Mouse (Mus musculus): ENCODE data around the gene Agbl2. TPM values are rescaled to one million over a fixed set of nuclear protein-coding genes. Genes with fewer than 3 reads are reported as not detected.

The Agbl2 gene
- polyA plus RNA-seq (2015; fragmentation: Nextera tagmentation; extraction: Ambion mirVana): 0.65 and 0.80 TPM in 2 replicates

- peaks cover 36% of the 10 kb centered on the region for H3K36me3 ChIP-seq
- H3K27me3 ChIP-seq: peaks cover 10% of the 10 kb centered on the region; the same call in 1 of the 2 replicates
- WGBS: 5% methylated on average over 11 of the region's 11 CpGs
- peak within 1 kb of the TSS; percentile 36 for H3K4me3 ChIP-seq
- H3K4me1 ChIP-seq (replicated peaks): peaks cover 13% of the 10 kb centered on the region
- no peaks in the 10 kb centered on the region for H3K9me3 ChIP-seq
- no peak within 1 kb of the TSS for H3K27ac ChIP-seq (replicated peaks)
- H3K4me2 ChIP-seq: peak within 1 kb of the TSS; percentile 66
- ATAC-seq (ENCODE audit: low FRiP score, low read depth): 0 out of 2 replicates have a peak, but pooled peaks have one; percentile 44
- H3K9ac ChIP-seq: peak within 1 kb of the TSS; percentile 33; the same call in 1 of the 2 replicates
These were observed at the start of gene Agbl2 for GRCm38 (mm10) chr2:90782458-90782857. Gene Agbl2 (plus strand): TSS chr2:90782727.

DNA sequence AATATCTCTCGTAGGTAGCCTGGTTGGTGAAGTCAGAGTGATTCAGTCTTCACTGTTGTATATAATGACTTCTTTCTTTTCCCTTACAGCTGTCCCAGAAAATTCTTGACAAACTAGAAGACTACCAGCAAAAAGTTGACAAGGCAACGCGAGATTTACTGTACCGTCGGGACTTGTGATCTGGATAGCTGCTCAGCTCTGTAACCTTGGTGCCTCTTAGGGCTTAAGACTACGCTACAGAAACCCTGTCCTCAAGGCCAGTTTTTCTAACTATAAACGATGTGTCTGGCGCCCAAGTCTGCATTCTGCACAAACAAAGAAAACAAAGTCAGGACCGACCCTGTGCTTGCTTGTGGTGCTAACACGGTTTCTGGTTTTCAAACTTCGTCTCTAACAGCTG is 47.2 kb upstream of the Agbl2 start:
- Histone ChIP-seq H3K4me3 (no peak overlapping the region), H3K4me2 (no peak overlapping the region), H3K9me3 (no peaks in the 10 kb centered on the region), H3K27ac (replicated peaks) (no peak overlapping the region), H3K9ac (no peak overlapping the region), H3K4me1 (replicated peaks) (no peaks in the 10 kb centered on the region), H3K36me3 (peaks cover 61% of the 10 kb centered on the region), H3K27me3 (no peaks in the 10 kb centered on the region)
- no peak for ATAC-seq (ENCODE audit: low FRiP score, low read depth)
- WGBS: 95% methylated on average over 11 of the region's 11 CpGs

DNA sequence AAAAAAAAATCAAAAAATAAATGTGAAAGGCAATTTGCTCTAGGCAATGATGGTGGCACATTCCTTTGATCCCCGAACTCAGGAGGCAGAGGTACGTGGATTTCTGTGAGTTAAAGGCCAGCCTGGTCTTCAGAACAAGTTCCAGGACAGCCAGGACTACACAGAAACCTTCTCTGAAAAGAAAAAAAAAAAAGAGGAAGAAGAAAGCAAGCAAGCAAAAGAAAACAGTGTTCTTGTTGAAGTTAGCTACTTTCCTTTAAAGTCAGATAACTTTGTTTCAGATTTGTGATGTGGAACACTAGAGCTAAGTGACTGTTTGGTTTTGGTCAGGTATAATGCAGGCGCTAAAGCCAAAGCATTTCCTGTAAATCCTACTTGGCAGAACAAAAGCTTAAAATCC is 43.7 kb upstream of the Agbl2 start:
- peaks cover 28% of the 10 kb centered on the region for H3K36me3 ChIP-seq
- no peak overlapping the region for H3K9ac ChIP-seq
- H3K4me2 ChIP-seq: no peak overlapping the region
- no peak overlapping the region for H3K4me3 ChIP-seq
- H3K9me3 ChIP-seq: no peaks in the 10 kb centered on the region
- WGBS: 91% methylated on average over 3 of the region's 3 CpGs
- no peak overlapping the region for H3K27ac ChIP-seq (replicated peaks)
- no peaks in the 10 kb centered on the region for H3K4me1 ChIP-seq (replicated peaks)
- no peaks in the 10 kb centered on the region for H3K27me3 ChIP-seq
- no peak for ATAC-seq (ENCODE audit: low FRiP score, low read depth)

- ATAC-seq (ENCODE audit: low FRiP score, low read depth): no peak
- peaks cover 24% of the 10 kb centered on the region for H3K36me3 ChIP-seq
- H3K4me3 ChIP-seq: no peak overlapping the region
- H3K27me3 ChIP-seq: no peaks in the 10 kb centered on the region
- no peaks in the 10 kb centered on the region for H3K4me1 ChIP-seq (replicated peaks)
- H3K27ac ChIP-seq (replicated peaks): no peak overlapping the region
- H3K4me2 ChIP-seq: no peak overlapping the region
- 89% methylated on average over 3 of the region's 3 CpGs for WGBS
- H3K9me3 ChIP-seq: no peaks in the 10 kb centered on the region
- no peak overlapping the region for H3K9ac ChIP-seq
These were observed 43.2 kb upstream of the Agbl2 start for GRCm38 (mm10) chr2:90739327-90739726.

DNA sequence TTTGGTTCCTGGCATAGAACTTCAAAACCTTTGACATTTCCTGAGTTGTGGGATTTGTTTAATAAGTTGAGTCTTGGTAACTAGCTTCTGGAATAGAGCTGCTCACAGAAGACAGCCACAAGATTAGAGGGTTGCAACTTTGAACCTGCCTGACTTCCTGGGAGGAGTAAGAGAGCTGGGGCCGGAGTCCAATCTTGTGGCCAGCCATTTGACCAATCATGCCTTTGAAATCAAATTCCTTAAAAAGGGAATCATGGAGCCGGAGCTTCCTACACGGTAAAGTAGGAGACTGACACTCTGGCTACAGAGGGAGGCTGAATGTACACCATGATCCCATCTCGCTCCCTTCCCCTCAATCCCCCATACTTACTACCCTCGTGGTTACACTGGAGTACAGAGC is 42.6 kb upstream of the Agbl2 start:
- no peak overlapping the region for H3K27ac ChIP-seq (replicated peaks)
- H3K27me3 ChIP-seq: no peaks in the 10 kb centered on the region
- 87% methylated on average over 5 of the region's 5 CpGs for WGBS
- H3K36me3 ChIP-seq: peaks cover 18% of the 10 kb centered on the region
- H3K9me3 ChIP-seq: no peaks in the 10 kb centered on the region
- H3K9ac ChIP-seq: no peak overlapping the region
- H3K4me2 ChIP-seq: no peak overlapping the region
- no peak for ATAC-seq (ENCODE audit: low FRiP score, low read depth)
- H3K4me1 ChIP-seq (replicated peaks): no peaks in the 10 kb centered on the region
- H3K4me3 ChIP-seq: no peak overlapping the region

DNA sequence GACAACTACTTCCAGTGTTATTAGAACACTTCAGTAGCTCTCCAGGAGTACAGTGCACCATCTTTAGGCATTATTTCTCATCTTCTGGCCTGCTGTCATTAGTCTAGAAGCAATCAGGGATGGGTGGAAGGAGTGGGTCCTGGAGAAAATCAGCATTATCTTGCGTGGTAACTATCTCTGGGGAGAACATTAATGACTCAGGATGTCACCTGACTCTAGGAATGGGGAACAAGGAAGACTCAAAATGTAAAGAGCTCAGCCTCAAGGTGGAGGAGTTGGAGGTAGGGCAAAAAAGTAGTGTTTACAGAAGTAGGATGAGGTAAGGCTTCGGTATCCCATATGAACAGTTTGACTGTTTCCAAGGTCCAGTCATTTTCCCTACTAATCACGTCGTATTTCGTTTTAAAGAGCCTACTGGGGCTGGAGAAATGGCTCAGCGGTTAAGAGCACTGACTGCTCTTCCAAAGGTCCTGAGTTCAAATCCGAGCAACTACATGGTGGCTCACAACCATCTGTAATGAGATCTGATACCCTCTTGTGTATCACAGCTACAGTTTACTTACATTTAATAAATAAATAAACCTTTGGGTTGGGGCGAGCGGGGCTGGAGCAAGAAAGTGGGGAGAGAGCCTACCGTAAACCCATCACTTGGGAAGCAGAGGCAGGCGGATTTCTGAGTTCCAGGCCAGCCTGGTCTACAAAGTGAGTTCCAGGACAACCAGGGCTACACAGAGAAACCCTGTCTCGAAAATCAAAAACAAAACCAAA is 38.1 kb upstream of the Agbl2 start:
- peaks cover 13% of the 10 kb centered on the region; the same call in 1 of the 2 replicates for H3K36me3 ChIP-seq
- peak; percentile 0; the same call in 1 of the 2 replicates for ATAC-seq (ENCODE audit: low FRiP score, low read depth)
- peak overlapping the region; percentile 33; the same call in 1 of the 2 replicates for H3K9ac ChIP-seq
- H3K27me3 ChIP-seq: no peaks in the 10 kb centered on the region
- peaks cover 23% of the 10 kb centered on the region for H3K4me1 ChIP-seq (replicated peaks)
- peak overlapping the region; percentile 63 for H3K4me2 ChIP-seq
- H3K27ac ChIP-seq (replicated peaks): peak overlapping the region; percentile 98
- H3K9me3 ChIP-seq: no peaks in the 10 kb centered on the region
- WGBS: 57% methylated on average over 12 of the region's 12 CpGs
- peak overlapping the region; percentile 67 for H3K4me3 ChIP-seq

DNA sequence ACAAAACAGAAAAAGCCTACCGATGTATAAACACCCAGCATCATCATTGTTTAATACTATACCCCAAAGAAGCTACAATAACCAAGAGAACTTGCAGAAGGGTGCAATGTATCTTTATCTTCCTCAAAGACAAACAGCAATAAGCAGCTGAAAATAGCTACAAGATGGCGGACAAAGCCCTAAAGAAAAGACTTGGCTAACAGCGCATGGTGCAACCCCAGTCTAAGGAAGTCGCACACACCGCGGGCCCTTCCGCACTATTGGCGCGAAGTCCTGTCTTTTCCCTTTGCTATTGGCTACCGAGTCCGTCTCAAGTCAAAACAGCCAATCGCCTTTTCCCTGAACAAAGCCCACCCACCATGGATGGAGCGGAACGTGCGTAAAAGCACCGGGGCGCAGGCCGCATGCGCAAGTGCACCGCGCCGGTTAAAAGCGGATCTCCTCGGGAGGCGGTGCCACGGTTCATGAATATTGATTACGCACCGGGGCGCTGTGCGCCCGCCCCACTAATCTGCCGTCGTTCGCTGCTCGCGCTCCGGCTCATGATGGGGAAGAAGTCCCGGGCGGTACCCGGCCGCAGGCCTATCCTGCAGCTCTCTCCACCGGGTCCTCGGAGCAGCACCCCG is 37.4 kb upstream of the Agbl2 start, which contains the start of gene Fnbp4:
Fnbp4 (plus strand) TSS at position 318 of the 626 bp plus-strand sequence.
- Histone ChIP-seq H3K4me3 (peak within 1 kb of the TSS; percentile 67), H3K4me2 (peak within 1 kb of the TSS; percentile 64), H3K4me1 (replicated peaks) (peaks cover 27% of the 10 kb centered on the region), H3K9ac (peak within 1 kb of the TSS; percentile 96), H3K36me3 (peaks cover 13% of the 10 kb centered on the region; the same call in 1 of the 2 replicates), H3K9me3 (no peaks in the 10 kb centered on the region), H3K27me3 (no peaks in the 10 kb centered on the region), H3K27ac (replicated peaks) (peak within 1 kb of the TSS; percentile 98)
- WGBS: under 1% methylated on average over 44 of the region's 44 CpGs
- ATAC-seq (ENCODE audit: low FRiP score, low read depth): peak; percentile 100

DNA sequence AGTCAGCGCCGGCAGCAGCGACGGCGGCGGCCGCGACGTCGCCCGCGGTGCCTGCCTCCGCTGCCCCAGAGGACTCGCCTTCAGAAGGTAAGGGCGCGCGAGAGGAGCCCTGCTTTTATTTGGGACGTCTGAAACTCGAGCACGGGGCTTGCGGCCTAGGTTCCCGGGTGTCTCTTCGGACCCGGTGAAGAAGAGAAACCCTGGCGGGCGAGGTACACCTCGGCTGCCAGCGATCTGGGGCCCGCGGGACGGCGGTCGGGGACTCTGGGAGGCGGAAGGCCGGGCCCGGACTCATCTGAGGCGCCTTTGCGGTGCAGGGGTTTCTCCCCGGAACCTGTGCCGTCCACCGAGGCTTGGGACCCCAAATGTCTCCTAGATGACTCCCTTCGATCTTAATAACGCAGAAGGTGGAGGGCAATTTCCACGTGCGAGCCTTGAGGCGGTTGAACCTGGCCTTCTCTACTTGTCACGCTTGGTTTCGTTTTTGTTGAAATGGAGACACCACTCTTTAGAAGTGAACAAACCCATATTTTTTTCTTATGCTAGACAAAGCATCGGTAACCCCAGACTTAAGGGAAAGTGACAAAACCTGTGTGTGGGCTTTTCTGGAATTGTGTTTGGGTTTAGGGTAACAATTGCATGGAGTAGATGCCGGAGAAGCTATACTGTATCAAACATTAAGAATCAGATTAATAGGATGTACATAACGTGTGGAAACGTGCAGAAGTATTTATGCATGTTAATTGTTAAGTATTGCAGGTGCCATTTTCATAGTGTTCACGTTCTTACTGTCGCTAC is 36.6 kb upstream of the Agbl2 start:
- Histone ChIP-seq H3K9ac (peak overlapping the region; percentile 96), H3K9me3 (no peaks in the 10 kb centered on the region), H3K36me3 (peaks cover 18% of the 10 kb centered on the region), H3K4me2 (peak overlapping the region; percentile 64), H3K4me1 (replicated peaks) (peaks cover 27% of the 10 kb centered on the region), H3K4me3 (peak overlapping the region; percentile 67), H3K27me3 (no peaks in the 10 kb centered on the region), H3K27ac (replicated peaks) (peak overlapping the region; percentile 98)
- WGBS: under 1% methylated on average over 54 of the region's 54 CpGs
- peak; percentile 2; the same call in 1 of the 2 replicates for ATAC-seq (ENCODE audit: low FRiP score, low read depth)

DNA sequence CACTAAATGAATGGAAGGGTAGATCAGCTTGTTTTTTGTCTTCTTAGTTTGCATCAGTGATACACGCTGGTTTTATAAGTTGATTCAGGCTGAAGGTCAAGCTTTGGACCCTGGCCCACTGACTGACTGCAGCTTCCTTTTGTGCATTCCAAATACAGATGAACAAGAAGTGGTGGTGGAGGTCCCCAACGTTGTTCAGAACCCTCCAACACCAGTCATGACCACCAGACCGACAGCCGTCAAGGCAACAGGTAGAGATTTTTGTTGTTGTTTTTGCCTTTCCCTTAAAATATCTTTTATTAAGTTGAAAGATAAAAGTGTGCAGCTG is 36.0 kb upstream of the Agbl2 start:
- peaks cover 27% of the 10 kb centered on the region for H3K4me1 ChIP-seq (replicated peaks)
- peaks cover 24% of the 10 kb centered on the region for H3K36me3 ChIP-seq
- peak overlapping the region; percentile 96 for H3K9ac ChIP-seq
- peak overlapping the region; percentile 98 for H3K27ac ChIP-seq (replicated peaks)
- WGBS: 13% methylated on average over 4 of the region's 4 CpGs
- H3K4me3 ChIP-seq: peak overlapping the region; percentile 67
- peak overlapping the region; percentile 64 for H3K4me2 ChIP-seq
- ATAC-seq (ENCODE audit: low FRiP score, low read depth): no peak
- no peaks in the 10 kb centered on the region for H3K9me3 ChIP-seq
- H3K27me3 ChIP-seq: no peaks in the 10 kb centered on the region

DNA sequence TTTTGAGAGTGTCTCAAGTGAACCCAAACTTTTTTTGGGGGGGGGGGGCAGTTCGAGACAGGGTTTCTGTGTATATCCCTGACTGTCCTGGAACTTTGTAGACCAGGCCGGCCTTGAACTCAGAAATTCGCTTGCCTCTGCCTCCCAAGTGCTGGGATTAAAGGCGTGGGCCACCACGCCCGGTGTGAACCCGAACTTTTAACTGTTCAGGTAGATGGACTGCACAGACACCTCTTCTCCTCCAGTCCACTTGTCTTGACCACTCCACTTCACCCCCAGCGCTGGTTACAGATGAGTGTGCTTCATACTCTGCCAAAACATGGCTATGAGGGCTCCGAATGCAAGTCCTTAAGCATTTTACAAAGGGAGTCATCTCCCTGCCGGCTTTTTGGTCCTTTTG is 35.4 kb upstream of the Agbl2 start:
- H3K27ac ChIP-seq (replicated peaks): no peak overlapping the region
- WGBS: 94% methylated on average over 10 of the region's 10 CpGs
- peak overlapping the region; percentile 67 for H3K4me3 ChIP-seq
- H3K36me3 ChIP-seq: peaks cover 26% of the 10 kb centered on the region
- no peaks in the 10 kb centered on the region for H3K27me3 ChIP-seq
- peaks cover 27% of the 10 kb centered on the region for H3K4me1 ChIP-seq (replicated peaks)
- H3K4me2 ChIP-seq: peak overlapping the region; percentile 64
- no peaks in the 10 kb centered on the region for H3K9me3 ChIP-seq
- no peak for ATAC-seq (ENCODE audit: low FRiP score, low read depth)
- no peak overlapping the region for H3K9ac ChIP-seq

- Histone ChIP-seq H3K4me3 (no peak overlapping the region), H3K9me3 (no peaks in the 10 kb centered on the region), H3K4me1 (replicated peaks) (peaks cover 27% of the 10 kb centered on the region), H3K27ac (replicated peaks) (no peak overlapping the region), H3K9ac (no peak overlapping the region), H3K4me2 (no peak overlapping the region), H3K27me3 (no peaks in the 10 kb centered on the region), H3K36me3 (peaks cover 51% of the 10 kb centered on the region)
- ATAC-seq (ENCODE audit: low FRiP score, low read depth): no peak
- 85% methylated on average over 6 of the region's 6 CpGs for WGBS
These were observed 32.7 kb upstream of the Agbl2 start for GRCm38 (mm10) chr2:90749676-90750459.
